Mouse (Mus musculus) olfactory bulb, adult 2 months (tissue): ENCODE measurements around the gene Rpl29.

Experiments used
- CTCF ChIP-seq: fragments of 200-500 bp; IDR thresholded peaks from 2 replicates; pipeline ENCODE4 v1.5.1; 2012; ENCODE audit warnings: low read depth, mild to moderate bottlenecking, low read length, moderate library complexity; ENCODE audit not compliant: insufficient read depth
- POLR2A ChIP-seq: fragments of 200-500 bp; IDR thresholded peaks from 2 replicates; pipeline ENCODE4 v1.6.1; 2012; ENCODE audit warnings: mild to moderate bottlenecking, low read depth, low read length, moderate library complexity; ENCODE audit not compliant: insufficient read depth

DNA sequence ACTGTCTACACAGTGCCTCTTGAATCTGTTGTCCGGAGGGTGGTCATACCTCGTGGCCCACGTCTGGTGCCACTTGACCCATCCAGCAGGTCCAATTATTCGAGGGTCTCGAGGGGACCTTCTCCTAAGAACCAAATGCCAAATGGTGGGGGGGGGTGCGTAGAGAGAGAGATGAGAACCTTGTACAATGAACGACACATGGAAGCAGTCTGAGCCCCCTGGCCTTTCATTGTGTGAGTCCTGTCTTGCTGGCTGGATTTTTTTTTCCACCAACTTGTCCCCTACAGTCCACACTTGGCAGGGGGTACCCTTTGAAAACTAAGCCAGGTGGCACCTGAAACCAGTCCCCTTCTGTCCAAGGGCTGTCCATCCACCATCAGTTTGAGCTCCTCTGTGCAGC is 38.5 kb downstream of the Rpl29 start:
- no peak for TF ChIP-seq CTCF
- TF ChIP-seq POLR2A, result no peak
